18 mouse cellular contexts compared by ENCODE assay signal in genomic region chr9:90830704-90831103, GRCm38 (mm10).
"Had no signal": no experiment of that assay in that cellular context is flagged by ENCODE, and none has a peak within 500 bp of the region (broad histone marks: within the 10 kb centered on the region; RNA-seq: fewer than 3 reads in every experiment).

No protein-coding gene starts in this region.

- H3K9me3 ChIP-seq: liver, embryonic 15.5 days; midbrain, embryonic 12.5 days; neural tube, embryonic 13.5 days; neural tube, embryonic 15.5 days had no signal

- ATAC-seq: midbrain, embryonic 16.5 days had no signal

- H3K4me3 ChIP-seq: liver, embryonic 15.5 days; midbrain, embryonic 12.5 days; neural tube, embryonic 13.5 days; neural tube, embryonic 15.5 days had no signal

- H3K27me3 ChIP-seq: liver, embryonic 15.5 days; midbrain, embryonic 12.5 days; neural tube, embryonic 13.5 days; neural tube, embryonic 15.5 days had no signal

- H3K27ac ChIP-seq: liver, embryonic 15.5 days; midbrain, embryonic 12.5 days; neural tube, embryonic 13.5 days; neural tube, embryonic 15.5 days had no signal

- DNase-seq: lung, adult 18-20 months; lung, embryonic 14.5 days; lung, postnatal 10 days; lung, postnatal 4 days; midbrain, embryonic 14.5 days; retina, postnatal 1 day; right cerebral cortex, adult 18-20 months; right cerebral cortex, postnatal 25 days; right cerebral cortex, postnatal 4 days; spleen, adult 18-20 months; thymus, adult 18-20 months; thymus, postnatal 14 days; thymus, postnatal 36 days had no signal

- H3K4me1 ChIP-seq: liver, embryonic 15.5 days; neural tube, embryonic 15.5 days had no signal

- H3K36me3 ChIP-seq: liver, embryonic 15.5 days; midbrain, embryonic 12.5 days; neural tube, embryonic 13.5 days; neural tube, embryonic 15.5 days had no signal

- H3K4me2 ChIP-seq: liver, embryonic 15.5 days; lung, embryonic 14.5 days; midbrain, embryonic 12.5 days; neural tube, embryonic 13.5 days; neural tube, embryonic 15.5 days had no signal

- H3K9ac ChIP-seq: liver, embryonic 15.5 days; lung, embryonic 14.5 days; midbrain, embryonic 12.5 days; neural tube, embryonic 13.5 days; neural tube, embryonic 15.5 days had no signal
